Mouse (Mus musculus) retina, adult 2 months (tissue): Measurements from ENCODE around the gene Olfr1052.
"Not testable (repeated sequence)": the region's sequence is repeated elsewhere in the genome, so short reads cannot be mapped to it uniquely, and the experiment has no call there.

Source experiments
- DNase-seq: peaks from one replicate; pipeline ENCODE4 v3.0.0-alpha.2; 2012; ENCODE audit warnings: low read depth, low spot score

Gene Olfr1052

GRCm38 (mm10) chr2:86292155-86292554, at the start of gene Olfr1052:
Gene Olfr1052, plus strand, starts transcription at chr2:86292455.
- no peak for DNase-seq

- DNase-seq: not testable (repeated sequence)
These were observed 34.0 kb upstream of the Olfr1052 start, which contains the start of gene Olfr1049 for GRCm38 (mm10) chr2:86258228-86258627. Gene Olfr1049, minus strand, starts transcription at chr2:86258328.

- not testable (repeated sequence) for DNase-seq
These were observed 13.3 kb upstream of the Olfr1052 start, which contains the start of gene Olfr1051 for GRCm38 (mm10) chr2:86278988-86279387. Gene Olfr1051, minus strand, starts transcription at chr2:86279088.

GRCm38 (mm10) chr2:86315184-86315583, 22.9 kb downstream of the Olfr1052 start, which contains the start of gene Olfr1053:
Gene Olfr1053, minus strand, starts transcription at chr2:86315284.
- DNase-seq: no peak

- DNase-seq: no peak
These were observed 43.1 kb downstream of the Olfr1052 start, which contains the start of gene Olfr1054 for GRCm38 (mm10) chr2:86335333-86335732. Gene Olfr1054, minus strand, starts transcription at chr2:86335433.
